Mouse (Mus musculus) MEL-GATA-1-ER (cell line): Measurements from ENCODE around the gene Ifrd2.
A peak's percentile ranks its signal among the peaks of the same experiment; 100 is the strongest.

Experiments used
- DNase-seq: peaks from one replicate; pipeline ENCODE4 v3.0.0-alpha.2; 2012; ENCODE audit warnings: low read depth; ENCODE audit errors: extremely low read depth

The Ifrd2 gene

DNA sequence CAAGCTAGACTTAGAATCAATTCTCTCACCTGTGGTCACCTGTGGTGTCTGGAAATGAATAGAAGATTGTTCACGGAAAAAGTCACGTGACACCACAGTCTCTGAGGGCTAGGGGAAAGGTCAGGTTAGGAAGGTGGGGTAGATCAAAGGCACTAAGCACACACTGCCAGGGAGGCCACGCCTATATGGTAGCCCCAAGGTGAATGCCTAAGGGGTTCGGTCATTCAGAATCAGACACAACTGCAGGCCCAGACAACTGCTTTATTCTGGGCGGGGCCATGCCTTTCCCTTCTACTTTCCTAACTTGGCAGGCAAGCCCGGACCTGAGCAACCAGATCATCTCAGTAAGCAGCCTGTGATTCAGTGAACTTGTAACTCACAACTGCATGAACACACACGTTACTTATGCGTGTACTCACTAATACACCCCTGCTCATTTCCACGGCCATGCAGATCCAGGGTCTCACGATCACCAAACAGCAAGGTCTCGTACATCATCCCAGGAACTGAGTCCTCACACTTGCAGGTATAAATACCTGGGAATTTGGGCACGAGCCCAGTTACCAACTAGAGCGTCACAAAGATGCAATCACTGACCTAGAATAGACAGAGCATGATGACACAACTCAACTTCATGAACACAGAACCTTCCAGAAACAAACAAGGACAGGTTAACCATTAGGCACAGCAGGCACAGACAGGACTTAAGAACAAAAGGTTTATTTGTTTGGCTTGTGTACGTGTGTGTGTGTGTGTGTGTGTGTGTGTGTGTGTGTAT lies 11.7 kb upstream of the Ifrd2 start:
- no peak for DNase-seq

DNA sequence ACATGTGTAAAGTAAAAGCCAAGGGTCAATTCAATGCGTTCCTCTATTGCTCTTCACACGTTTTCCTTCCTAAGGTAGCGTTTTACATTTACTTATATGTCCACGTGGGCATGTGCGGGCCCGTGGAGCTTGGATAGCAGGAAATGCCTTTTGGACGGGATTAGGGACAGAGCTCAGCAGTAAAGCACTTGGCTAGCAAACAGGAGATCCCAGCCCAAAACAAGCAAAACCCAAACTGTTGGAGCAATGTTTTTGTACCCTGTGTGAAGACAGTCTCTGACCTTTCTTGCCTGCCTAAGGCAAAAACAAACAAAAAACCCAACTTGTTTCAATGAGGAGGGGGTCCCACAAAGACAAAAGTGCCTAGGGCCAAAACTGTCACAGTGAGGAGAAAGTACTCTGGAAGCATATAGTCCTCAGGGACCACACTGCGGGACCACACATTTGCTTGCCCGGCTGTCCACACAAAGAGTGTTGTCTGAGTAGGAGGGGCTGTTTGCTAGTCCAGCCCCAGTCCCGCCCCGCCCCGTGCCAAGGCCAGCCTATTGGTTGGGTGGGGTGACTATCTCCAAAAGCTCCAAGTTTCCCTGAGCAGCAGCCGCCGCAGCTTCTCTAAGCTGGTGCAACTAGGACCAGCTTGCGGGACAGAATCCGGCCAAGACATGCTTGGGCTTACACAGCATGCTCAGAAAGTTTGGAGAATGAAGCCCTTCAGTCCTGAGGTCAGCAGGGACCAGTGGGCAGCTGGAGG lies 10.9 kb upstream of the Ifrd2 start, which contains the start of gene Hyal1:
TSS of gene Hyal1 (plus strand) at position 571 of the 751 bp plus-strand sequence.
- no peak for DNase-seq

DNA sequence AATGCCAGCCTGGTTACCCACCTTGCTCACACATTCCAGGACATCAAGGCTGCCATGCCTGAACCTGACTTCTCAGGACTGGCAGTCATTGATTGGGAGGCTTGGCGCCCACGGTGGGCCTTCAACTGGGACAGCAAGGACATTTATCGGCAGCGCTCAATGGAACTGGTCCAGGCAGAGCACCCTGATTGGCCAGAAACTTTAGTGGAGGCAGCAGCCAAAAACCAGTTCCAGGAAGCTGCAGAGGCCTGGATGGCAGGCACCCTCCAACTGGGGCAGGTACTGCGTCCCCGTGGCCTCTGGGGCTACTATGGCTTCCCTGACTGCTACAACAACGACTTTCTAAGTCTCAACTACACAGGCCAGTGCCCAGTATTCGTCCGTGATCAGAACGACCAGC lies 9.6 kb upstream of the Ifrd2 start:
- no peak for DNase-seq

DNA sequence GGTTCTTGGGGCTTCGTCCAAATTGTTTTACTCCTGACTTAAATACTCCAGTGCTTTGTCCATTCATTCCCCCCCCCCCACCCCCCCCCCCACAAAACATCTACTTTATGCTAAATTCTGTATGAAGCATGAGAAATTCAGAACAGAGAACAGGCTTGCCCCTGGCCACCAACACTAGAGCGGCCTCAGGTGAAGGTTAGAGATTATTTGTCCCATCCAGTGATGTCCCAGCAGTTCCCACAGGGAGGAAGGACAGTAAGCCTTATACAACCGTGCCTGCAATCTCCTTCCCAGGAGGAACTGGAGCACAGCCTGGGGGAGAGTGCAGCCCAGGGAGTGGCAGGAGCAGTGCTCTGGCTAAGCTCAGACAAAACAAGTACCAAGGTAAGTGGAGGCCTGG lies 8.9 kb upstream of the Ifrd2 start, which contains the start of gene Naa80:
TSS of gene Naa80 (plus strand) at position 301 of the 400 bp plus-strand sequence.
- DNase-seq = no peak

DNA sequence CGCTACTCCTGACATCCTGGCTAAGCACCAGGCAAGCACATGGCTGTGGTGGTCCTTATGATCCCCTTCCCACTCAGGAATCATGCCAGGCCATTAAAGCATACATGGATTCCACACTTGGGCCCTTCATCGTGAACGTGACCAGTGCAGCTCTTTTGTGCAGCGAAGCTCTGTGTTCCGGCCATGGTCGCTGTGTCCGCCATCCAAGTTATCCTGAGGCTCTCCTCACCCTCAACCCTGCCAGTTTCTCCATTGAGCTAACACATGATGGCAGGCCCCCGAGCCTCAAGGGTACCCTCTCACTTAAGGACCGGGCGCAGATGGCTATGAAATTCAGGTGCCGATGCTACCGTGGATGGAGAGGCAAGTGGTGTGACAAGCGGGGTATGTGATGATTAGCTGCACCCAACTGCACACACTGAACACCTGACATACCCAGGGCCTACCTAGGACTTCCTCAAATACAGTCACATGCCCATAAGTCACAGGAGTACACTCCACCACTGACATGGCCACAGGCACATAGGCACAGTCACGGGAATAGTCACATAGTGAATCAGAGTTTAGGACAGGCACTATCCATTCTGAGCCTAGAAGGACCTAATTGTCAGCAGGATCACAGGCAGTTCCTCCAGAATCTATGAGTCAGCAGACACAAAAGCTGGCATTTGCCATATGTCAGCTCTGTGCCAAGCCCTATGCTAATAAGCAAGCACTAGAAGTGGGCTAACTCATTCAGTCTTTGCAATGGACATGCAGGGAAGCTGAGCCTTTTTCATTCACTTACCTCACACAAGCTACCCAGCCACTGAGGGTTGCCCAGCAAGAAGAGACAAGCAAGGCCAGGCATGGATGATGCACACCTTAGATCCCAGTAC lies 8.2 kb upstream of the Ifrd2 start:
- no peak for DNase-seq

DNA sequence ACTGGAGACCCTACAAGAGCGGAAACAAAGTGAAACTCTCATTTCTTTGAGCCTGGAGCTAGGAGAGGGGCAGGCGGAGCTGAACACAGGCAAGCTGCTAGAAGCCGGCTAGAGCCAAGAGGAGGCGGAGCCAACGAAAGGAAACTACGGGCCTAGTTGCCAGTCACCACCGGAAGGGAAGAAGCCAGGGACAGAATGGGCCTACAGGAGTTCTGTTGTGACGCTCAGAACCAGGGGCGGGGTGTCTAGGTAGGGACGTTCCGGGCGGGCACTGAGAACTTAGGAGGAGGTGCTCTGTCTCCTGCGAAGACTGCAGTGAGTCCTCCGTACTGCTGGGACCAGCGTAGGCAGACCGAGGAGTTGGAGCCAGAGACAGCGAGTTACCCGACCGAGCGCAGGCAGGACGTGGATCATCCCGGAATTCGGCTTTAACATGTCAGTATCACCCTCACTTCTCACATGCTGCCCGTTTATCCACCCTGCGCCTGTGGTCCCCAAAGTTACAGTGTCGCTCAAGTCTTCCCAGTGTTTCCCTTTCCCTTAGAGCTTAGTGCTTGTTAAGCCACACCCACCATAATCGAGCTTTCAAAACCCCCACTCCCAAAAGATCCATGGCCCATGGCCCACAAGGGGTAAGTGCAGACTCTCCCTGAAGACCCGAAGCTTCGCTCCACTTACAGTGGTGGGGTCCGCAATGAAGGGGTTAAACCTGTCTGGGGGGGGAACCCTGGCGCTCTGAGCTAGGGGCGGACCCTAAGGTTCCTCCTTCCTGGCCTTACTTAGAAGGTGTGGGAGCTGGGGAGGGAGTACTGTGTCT lies 6.7 kb upstream of the Ifrd2 start, which contains the start of gene Hyal3:
TSS of gene Hyal3 (plus strand) at position 318 of the 817 bp plus-strand sequence.
- peak; percentile 93 for DNase-seq

DNA sequence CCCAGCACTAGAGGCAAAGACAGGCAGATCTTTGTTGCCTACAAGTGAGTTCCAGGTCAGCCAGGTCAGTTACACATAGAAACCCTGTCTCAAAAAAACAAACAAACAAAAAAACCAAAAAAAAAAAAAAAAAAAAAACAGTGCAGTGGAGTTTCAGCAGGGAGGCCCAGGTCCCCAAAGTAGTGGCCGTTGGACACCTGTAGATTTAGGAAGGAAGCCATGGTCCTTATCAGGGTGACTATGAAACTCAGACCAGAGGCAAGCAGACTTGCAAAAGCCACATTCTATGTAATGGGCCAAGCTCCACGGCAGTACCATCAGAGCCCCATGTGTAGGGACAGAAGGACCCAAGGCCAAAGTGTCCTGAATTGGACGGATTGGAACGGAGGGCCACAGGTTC lies 5.9 kb upstream of the Ifrd2 start:
- DNase-seq = no peak

DNA sequence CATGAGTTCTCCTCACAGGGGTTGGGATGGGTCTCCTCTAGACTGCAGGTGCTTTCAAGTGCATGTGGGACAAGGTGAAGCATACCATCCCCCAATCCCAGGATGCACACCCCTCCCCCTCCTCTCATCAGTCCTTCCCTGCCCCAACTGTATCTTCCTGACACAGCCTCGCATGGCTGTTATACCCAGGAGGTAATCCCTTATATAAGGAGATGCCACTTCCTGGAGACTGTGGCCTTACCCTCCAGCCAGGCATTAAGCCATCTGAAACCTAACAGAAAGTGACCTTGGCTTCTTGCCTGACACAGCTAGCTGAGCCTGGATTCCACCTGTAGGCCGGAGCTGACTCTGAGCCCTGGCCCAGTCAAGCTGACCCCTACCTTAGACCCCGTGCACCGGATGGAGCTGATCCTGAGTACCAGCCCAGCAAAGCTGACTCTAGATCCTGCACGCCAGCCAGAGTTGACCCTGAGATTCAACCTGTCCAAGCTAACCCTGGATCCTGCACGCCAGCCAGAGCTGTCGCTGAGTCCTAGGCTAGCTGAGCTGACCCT lies 4.9 kb upstream of the Ifrd2 start:
- DNase-seq = no peak

DNA sequence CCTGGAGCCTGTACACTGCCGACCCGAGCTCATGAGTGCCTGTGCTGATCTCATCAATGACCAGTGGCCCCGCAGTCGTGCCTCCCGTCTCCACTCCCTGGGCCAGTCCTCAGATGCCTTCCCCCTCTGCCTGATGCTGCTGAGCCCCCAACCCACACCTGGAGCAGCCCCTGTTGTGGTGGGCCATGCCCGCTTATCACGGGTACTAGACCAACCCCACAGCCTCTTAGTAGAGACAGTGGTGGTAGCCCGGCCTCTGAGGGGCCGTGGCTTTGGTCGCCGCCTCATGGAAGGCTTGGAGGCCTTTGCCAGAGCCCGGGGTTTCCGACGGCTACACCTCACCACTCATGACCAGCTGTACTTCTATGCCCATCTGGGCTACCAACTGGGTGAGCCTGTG lies 4.3 kb upstream of the Ifrd2 start:
- DNase-seq = no peak

DNA sequence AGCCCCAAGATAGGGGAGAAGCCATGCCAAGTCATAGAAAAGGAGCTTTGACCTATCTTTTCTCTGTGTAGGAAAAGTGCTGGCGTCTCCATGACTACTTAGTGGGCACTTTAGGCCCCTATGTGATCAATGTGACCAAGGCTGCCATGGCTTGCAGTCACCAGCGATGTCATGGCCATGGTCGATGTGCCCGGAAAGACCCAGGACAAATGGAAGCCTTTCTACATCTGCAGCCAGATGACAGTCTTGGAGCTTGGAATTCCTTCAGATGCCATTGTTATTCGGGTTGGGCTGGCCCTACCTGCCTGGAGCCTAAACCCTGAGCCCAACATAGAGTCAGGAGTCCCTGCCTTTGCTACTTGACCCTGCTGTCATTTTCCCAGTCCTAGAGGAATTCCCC lies 938 bp upstream of the Ifrd2 start:
- DNase-seq = no peak

DNA sequence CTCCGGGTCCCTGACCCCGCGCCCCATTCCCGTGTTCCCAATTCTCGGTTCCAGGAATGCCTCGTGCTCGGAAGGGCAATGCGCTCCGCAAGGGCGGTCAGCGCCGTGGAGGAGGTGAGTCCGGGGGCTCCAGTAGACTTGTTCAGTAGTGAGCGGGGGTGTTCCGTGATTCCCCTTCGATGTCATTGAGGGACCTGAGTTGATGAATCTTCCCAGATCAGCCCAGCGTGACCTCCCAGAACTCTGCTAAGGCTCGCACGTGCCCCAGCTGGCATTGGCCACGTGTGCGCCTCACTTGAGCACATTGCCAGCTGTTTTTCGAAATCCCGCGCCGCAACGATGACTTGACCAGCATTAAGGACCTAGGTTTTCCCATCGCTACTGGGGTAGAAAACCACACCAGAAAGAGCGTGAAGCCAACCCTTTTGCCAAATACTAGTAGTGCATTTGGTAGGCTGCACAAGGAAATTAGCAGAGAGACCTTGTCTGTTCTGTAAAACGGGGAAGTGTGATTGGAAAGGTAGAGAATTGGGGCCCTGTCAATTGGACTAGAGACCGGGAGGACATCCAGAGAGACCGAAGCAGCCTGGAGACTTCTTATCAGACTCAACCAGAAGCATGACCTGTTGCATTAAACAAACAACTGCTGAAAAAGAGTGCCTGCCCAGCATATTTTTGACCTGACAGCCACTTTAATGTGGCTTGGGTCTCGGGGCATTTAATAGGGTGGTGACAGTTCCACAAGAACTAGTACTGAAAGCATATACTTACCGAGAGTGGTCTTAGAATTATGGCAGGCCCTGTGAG lies 594 bp downstream of the Ifrd2 start:
- peak; percentile 87 for DNase-seq

DNA sequence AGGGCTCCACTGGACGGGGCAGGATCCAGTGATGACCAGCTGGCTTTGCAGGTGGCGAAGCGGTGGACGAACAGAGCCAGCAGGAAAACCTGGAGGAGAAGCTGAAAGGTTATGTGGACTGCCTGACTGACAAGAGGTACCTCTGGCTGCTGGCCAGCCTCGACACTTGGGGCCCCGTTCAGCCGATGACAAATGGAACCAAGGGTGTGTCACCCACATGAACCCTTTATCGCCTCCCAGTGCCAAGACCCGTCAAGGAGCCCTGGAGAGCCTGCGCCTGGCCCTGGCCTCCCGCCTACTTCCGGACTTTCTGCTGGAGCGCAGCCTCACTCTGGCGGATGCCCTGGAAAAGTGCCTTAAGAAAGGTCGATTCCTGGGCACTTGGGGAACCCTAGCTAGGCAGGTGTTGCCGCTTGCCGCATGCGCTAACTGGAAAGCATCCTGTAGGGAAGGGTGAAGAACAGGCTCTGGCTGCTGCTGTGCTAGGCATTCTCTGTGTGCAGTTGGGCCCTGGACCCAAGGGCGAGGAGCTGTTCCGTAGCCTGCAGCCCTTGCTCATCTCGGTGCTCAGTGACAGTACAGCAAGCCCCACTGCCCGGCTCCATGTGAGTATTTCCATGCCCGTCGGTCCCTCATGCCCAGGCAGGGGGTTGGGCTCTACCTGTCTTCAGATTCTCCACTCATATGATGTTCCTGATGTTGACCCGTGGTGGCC lies 2.8 kb downstream of the Ifrd2 start:
- peak; percentile 87 for DNase-seq

DNA sequence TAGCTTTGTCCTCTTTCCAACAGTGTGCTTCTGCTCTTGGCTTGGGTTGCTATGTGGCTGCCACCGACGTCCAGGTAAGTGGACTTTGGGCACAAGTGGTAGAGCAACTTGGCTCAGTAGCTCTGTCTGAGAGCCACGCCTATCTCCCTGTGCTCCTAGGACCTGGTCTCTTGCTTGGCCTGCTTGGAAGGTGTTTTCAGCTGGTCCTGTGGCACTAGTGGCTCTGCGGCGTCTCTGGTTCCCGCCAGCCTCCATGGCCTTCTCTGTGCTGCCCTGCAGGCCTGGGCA lies 3.3 kb downstream of the Ifrd2 start:
- no peak for DNase-seq

DNA sequence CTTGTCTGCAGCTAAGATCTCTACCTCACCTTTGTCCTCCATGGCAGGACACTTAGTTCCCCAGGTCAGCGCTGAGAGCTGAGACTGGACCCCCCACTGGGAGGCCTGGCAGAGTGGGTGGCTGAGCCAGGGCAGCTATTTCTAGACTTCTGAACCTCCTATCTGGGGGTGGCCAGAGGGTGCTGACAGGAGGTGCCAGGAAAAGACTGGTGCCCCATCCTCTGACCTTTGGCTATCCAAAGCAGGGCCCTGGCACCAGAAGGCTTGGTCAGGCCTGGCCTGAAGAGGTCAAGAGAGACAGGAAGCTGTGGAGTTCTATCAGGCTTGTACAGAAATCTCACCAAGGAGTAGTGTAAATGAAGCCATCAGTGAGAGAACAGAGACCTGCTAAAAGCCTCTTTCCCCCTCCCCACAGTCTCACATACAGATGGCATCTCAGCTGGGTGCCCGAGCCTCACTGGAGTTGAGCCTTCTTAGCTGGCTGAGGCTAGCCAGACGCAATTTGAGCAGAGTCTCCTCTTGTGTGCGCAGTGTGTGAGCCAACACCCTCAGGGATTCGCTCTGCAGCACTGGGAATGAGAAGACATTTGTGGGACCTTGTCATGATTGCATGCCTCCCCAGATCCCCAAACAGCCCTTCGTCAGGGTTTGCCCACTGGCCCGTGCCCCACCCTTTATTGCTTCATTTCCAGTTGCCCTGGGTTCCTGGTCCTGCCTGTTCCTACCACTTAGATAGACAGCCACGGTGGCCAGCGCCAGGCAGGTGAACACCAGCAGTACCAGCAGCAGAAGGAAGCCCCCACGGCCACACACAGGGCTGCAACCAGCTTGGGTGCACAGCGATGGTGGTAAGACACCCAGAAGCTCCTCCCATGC lies 5.9 kb downstream of the Ifrd2 start:
- no peak for DNase-seq

DNA sequence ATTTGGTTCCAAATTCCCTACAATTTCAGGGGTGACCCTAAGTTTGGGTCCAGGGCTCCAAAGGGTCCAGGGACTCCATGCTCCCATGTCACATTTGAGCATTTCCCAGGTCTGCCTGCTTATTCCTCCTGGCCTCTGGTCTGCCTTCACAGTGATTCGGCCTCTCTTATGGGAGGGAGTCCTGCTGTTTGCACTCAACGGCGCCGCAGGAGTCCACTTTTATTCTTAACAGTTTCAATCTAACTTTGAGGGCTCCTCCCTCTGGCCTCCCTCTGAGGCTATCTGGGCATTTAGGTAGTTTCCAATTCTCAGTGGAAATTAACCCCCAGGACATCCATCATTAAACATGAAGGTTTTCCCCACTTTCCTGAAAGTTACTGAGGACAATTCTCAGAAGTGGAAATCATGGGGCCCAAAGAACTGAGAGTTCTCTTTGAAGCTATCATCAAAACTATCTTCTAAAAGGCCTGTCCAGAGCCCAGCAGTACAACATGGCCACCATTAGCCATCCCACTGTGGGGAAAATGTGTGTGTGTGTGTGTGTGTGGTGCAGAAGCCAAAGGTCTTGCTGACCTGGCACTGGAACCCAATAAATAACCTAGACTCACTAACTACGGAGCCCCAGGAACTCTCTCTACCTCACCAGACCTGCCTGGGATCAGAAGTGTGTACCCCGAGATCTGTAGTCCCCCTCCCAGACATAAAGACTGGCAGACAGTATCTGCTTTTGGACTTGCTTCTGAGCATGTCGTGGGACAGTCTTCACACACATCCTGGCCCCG lies 7.0 kb downstream of the Ifrd2 start:
- no peak for DNase-seq

DNA sequence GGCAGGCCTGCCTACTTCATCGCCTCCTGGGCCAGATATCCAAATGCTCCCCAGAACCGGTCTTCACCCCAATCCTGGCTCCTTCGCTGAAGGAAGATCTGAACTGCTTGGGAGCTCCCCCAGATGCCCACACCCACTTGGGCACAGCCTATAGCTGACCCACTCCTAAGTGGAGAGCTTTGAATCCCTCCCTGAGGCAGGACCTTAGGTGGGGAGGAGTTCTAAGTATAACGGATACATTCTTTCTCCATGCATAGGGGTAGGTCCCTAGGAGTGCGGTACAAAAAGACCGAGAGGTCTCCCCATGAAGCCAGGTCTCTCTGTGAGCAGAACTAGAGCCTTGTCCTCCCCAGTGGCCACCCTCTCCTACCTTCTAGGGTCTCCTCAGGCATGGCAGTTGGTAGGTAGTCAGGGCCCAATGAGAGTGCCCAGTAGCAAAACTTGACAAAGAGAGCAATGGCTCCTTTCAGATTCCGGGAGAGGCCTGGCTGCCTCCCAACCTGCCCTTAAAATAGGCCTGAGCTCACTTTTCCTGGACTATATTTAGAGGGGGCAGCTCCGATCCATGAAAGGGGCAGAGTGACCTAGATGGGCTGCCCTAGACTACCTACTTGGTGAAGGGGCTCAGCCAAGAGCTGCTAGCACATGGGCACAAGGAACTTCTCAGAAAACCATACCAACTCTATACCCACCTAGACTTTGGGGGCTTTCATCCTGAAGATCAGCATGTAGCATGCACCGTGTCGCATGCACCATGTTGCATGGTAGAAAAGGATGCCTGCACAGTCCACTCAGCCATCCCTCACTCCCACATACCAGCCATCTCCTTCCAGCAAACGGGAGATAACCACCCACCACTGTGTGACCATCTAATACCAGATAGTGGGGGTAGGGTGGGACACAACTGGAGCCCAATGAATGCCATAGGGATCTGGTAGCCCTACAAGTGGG lies 9.5 kb downstream of the Ifrd2 start:
- no peak for DNase-seq
